Mouse (Mus musculus) E14TG2a.4 (cell line): ENCODE results near the gene Cat.

Experiments used
- CTCF ChIP-seq: conservative IDR thresholded peaks from 2 replicates; pipeline ENCODE4 v1.5.1; 2014; ENCODE audit warnings: low read length
- NANOG ChIP-seq: IDR thresholded peaks from 2 replicates; pipeline ENCODE4 v1.6.1; 2014; ENCODE audit warnings: borderline replicate concordance, low read length, mixed read lengths
- POU5F1 ChIP-seq: IDR thresholded peaks from 2 replicates; pipeline ENCODE4 v1.6.1; 2014; ENCODE audit warnings: low read length, borderline replicate concordance

GRCm38 (mm10) chr2:103457628-103458027, 27.3 kb downstream of the Cat start:
- no peak for TF ChIP-seq CTCF
- no peak for TF ChIP-seq POU5F1
- TF ChIP-seq NANOG, result no peak
